Mouse (Mus musculus) midbrain, embryonic 11.5 days (tissue): ENCODE measurements around the gene Fam136a. TPM values are rescaled to one million over a fixed set of nuclear protein-coding genes. Genes with fewer than 3 reads are reported as not detected.

Experiments used
- ATAC-seq: fragments of 200-750 bp; cut with Nextera tagmentation; 2 replicates; pipeline ENCODE4 v1.8.0; 2017; ENCODE audit warnings: moderate TSS enrichment, moderate library complexity; ENCODE audit not compliant: low FRiP score
- DNase-seq: peaks from one replicate; pipeline ENCODE4 v3.0.0; 2015; ENCODE audit warnings: low spot score; ENCODE audit errors: missing footprints
- H3K27ac ChIP-seq: fragments of 300-500 bp; sonication (generic); 2 replicates; pipeline ENCODE4 v1.5.1; 2014; ENCODE audit warnings: low read depth, low read length
- H3K27me3 ChIP-seq: fragments of 300-500 bp; sonication (generic); 2 replicates; pipeline ENCODE4 v1.6.1; 2014; ENCODE audit warnings: mild to moderate bottlenecking, low read length, moderate library complexity, mixed read lengths; ENCODE audit not compliant: control insufficient read depth, insufficient read depth
- H3K36me3 ChIP-seq: fragments of 300-500 bp; sonication (generic); 2 replicates; pipeline ENCODE4 v1.6.1; 2014; ENCODE audit warnings: mild to moderate bottlenecking, low read length, moderate library complexity, mixed read lengths; ENCODE audit not compliant: control insufficient read depth, insufficient read depth
- H3K4me1 ChIP-seq: fragments of 300-500 bp; sonication (generic); 2 replicates; pipeline ENCODE4 v1.6.1; 2014; ENCODE audit warnings: low read length; ENCODE audit not compliant: control insufficient read depth, insufficient read depth
- H3K4me2 ChIP-seq: fragments of 300-500 bp; sonication (generic); 2 replicates; pipeline ENCODE4 v1.6.1; 2014; ENCODE audit warnings: mild to moderate bottlenecking, moderate library complexity
- H3K4me3 ChIP-seq: fragments of 300-500 bp; sonication (generic); 2 replicates; pipeline ENCODE4 v1.5.1; 2014; ENCODE audit warnings: low read depth, low read length
- H3K9ac ChIP-seq: fragments of 300-500 bp; sonication (generic); 2 replicates; pipeline ENCODE4 v1.6.1; 2014; ENCODE audit warnings: low read length
- H3K9me3 ChIP-seq: fragments of 300-500 bp; sonication (generic); 2 replicates; pipeline ENCODE4 v1.6.1; 2016; ENCODE audit warnings: low read length; ENCODE audit not compliant: control insufficient read depth
- WGBS: fragments of 180-500 bp; shearing (Covaris S2); extraction: QIAGEN DNeasy Blood & Tissue Kit; methylation state at CpG from one replicate; pipeline ENCODE4 v1.1.7; 2014; 5-methylcytosine and 5-hydroxymethylcytosine counted together
- polyA plus RNA-seq: library from polyadenylated mRNA; unstranded; fragments of >200 nt; fragmentation: Nextera tagmentation; extraction: Ambion mirVana; gene quantifications from 2 replicates; pipeline ENCODE4 v1.2.1, GENCODE M21; 2014

Fam136a gene
- polyA plus RNA-seq, 1 experiment from 2014 or later, result 152 TPM

GRCm38 (mm10) chr6:86418711-86419110 lies 53.3 kb downstream of the Fam136a start:
- WGBS, result 92% methylated on average over 6 of the region's 6 CpGs
- peaks cover 27% of the 10 kb centered on the region for H3K36me3 ChIP-seq

GRCm38 (mm10) chr6:86419239-86419638 lies 53.8 kb downstream of the Fam136a start:
- no peak overlapping the region for H3K4me2 ChIP-seq
- peaks cover 29% of the 10 kb centered on the region for H3K36me3 ChIP-seq
- no peaks in the 10 kb centered on the region for H3K9me3 ChIP-seq
- no peaks in the 10 kb centered on the region for H3K27me3 ChIP-seq
- H3K4me3 ChIP-seq, result no peak overlapping the region
- DNase-seq, result no peak
- H3K4me1 ChIP-seq, result no peaks in the 10 kb centered on the region
- 96% methylated on average over 3 of the region's 3 CpGs for WGBS
- ATAC-seq, result no peak
- H3K9ac ChIP-seq, result no peak overlapping the region
- H3K27ac ChIP-seq, result no peak overlapping the region

More at GRCm38 (mm10) chr6:86418711-86419110, 53.3 kb downstream of the Fam136a start:
- no peaks in the 10 kb centered on the region for H3K4me1 ChIP-seq
- no peak overlapping the region for H3K4me2 ChIP-seq
- ATAC-seq (no peak), DNase-seq (no peak)
- no peak overlapping the region for H3K9ac ChIP-seq
- no peak overlapping the region for H3K27ac ChIP-seq
- no peak overlapping the region for H3K4me3 ChIP-seq
- H3K27me3 ChIP-seq, result no peaks in the 10 kb centered on the region
- H3K9me3 ChIP-seq, result no peaks in the 10 kb centered on the region

Other genes starting within 250 kb of the Fam136a start
- 1.4 and 1.7 TPM in 2 replicates for gene Tgfa, start 170.4 kb upstream of the Fam136a start, polyA plus RNA-seq
- 658 and 748 TPM in 2 replicates for gene Snrpg, start 5.7 kb downstream of the Fam136a start, polyA plus RNA-seq
- 107 and 119 TPM in 2 replicates for gene Pcyox1, start 31.5 kb downstream of the Fam136a start, polyA plus RNA-seq
- gene Tia1, start 38.6 kb downstream of the Fam136a start, polyA plus RNA-seq, result 241 and 255 TPM in 2 replicates
- gene Gm44790, start 61.0 kb downstream of the Fam136a start, polyA plus RNA-seq, result not detected in 2 replicates
- 23.6 and 26.4 TPM in 2 replicates for gene C87436, start 72.7 kb downstream of the Fam136a start, polyA plus RNA-seq
- 418 and 497 TPM in 2 replicates for gene Pcbp1, start 160.7 kb downstream of the Fam136a start, polyA plus RNA-seq